Mouse (Mus musculus): ENCODE measurements around the gene Hist2h2aa2. TPM values are rescaled to one million over a fixed set of nuclear protein-coding genes. Genes with fewer than 3 reads are reported as not detected.

Gene Hist2h2aa2
- polyA plus RNA-seq, 1 experiment from 2014 or later, result 49.8 TPM

DNA sequence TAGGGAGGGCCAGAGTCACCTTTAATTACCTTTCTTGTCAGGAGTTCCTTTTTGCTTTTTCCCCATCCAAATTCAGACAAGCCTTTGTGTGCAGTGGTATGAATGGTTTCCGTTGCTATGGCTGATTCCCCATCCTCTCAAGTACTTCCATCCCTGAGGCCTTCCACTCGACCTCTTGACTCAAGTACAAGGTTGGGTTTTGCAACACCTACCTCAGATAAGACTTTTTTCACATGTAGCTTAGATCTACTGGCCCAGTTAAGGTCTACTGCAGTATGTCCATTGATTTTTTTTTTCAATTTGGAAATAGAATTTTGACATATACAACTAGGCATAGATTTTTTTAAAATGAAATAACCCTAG lies 8.3 kb downstream of the Hist2h2aa2 start:
- no peak overlapping the region for H3K9ac ChIP-seq (ENCODE audit: low read length)
- no peaks in the 10 kb centered on the region for H3K36me3 ChIP-seq (ENCODE audit: control insufficient read depth, insufficient read depth, low read length)
- ATAC-seq (replicated peaks; ENCODE audit: low FRiP score), result no peak
- 69% methylated on average over 2 of the region's 2 CpGs for WGBS
- 0 out of 2 replicates have a peak, but pooled peaks cover 2% of the 10 kb centered on the region for H3K4me1 ChIP-seq (replicated peaks; ENCODE audit: control insufficient read depth, insufficient read depth, low read length)
- H3K27ac ChIP-seq (ENCODE audit: low read depth, low read length), result no peak overlapping the region
- H3K4me2 ChIP-seq (ENCODE audit: low read depth, low read length, severe bottlenecking), result no peak overlapping the region
- no peaks in the 10 kb centered on the region for H3K27me3 ChIP-seq (ENCODE audit: control insufficient read depth, insufficient read depth, low read length)
- DNase-seq (ENCODE audit: low spot score), result no peak
- no peaks in the 10 kb centered on the region for H3K9me3 ChIP-seq (ENCODE audit: control insufficient read depth, low read length)
- no peak overlapping the region for H3K4me3 ChIP-seq (ENCODE audit: low read depth, low read length)

DNA sequence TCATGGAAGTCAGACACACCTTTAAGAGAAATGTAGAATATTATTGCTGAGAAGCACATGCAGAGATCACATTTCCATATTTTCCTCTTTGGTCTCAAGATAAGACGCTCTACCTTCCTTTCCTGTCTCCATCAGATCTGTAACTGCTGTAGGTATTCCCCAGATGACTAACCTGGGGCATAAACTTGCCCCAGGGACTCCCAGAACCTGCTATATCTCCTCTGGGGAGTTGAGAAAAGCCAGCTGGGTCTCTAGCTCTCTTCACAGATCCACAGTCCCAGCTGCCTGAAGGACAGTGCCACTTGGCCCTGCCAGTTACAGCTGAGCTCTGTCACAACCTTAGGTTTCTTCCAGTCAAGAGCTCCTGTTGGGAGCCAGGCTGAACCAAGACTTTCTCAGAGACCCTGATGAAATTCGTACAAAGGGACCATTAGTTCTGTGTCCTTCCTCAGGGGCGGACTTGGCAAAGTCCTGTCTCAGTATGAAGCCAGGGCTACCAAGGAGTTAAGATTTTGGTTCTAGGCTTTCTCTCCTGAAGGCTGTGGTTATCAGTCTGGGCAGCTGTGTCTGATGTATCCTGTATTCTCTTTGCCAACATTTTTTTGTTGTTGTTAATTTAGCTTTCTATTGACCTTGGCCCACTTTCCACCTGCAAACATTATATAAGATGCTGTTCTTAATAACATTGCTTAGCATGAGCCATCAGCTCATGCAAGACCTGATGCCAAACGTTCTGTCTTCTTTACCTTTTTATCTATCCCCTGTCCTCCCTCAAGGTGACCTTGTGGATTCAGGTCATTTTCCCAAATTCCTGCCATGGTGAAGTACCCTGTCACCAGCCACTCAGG lies 8.9 kb downstream of the Hist2h2aa2 start:
- Histone ChIP-seq H3K4me2 (ENCODE audit: low read depth, low read length, severe bottlenecking) (no peak overlapping the region), H3K4me1 (replicated peaks; ENCODE audit: control insufficient read depth, insufficient read depth, low read length) (0 out of 2 replicates have a peak, but pooled peaks cover 2% of the 10 kb centered on the region), H3K27ac (ENCODE audit: low read depth, low read length) (no peak overlapping the region), H3K36me3 (ENCODE audit: control insufficient read depth, insufficient read depth, low read length) (no peaks in the 10 kb centered on the region), H3K27me3 (ENCODE audit: control insufficient read depth, insufficient read depth, low read length) (no peaks in the 10 kb centered on the region), H3K9ac (ENCODE audit: low read length) (no peak overlapping the region), H3K9me3 (ENCODE audit: control insufficient read depth, low read length) (no peaks in the 10 kb centered on the region), H3K4me3 (ENCODE audit: low read depth, low read length) (no peak overlapping the region)
- ATAC-seq (replicated peaks; ENCODE audit: low FRiP score) (no peak), DNase-seq (ENCODE audit: low spot score) (no peak)
- 72% methylated on average over 4 of the region's 4 CpGs for WGBS

DNA sequence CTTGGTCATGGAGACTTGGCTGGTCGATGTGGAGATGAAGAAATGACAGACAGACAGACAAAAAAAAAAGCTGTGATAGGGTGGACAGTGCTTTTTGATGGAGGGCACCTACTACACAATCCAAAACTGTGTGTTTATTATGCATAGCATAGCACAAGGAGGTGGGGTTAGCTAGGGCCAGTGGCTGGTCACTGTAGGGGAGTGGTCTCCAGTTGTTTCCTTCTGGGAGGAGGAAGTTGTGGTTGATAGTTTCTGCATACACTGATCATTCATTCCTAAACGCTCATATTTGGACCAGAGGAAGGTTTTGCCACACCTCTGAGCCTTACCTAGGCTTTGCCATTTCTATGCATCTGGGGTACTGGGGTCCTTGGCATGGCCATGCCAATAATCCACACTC lies 9.7 kb downstream of the Hist2h2aa2 start:
- H3K27me3 ChIP-seq (ENCODE audit: control insufficient read depth, insufficient read depth, low read length), result no peaks in the 10 kb centered on the region
- H3K4me2 ChIP-seq (ENCODE audit: low read depth, low read length, severe bottlenecking), result no peak overlapping the region
- no peak for DNase-seq (ENCODE audit: low spot score)
- no peaks in the 10 kb centered on the region for H3K9me3 ChIP-seq (ENCODE audit: control insufficient read depth, low read length)
- H3K4me3 ChIP-seq (ENCODE audit: low read depth, low read length), result no peak overlapping the region
- 79% methylated on average over 2 of the region's 2 CpGs for WGBS
- no peak overlapping the region for H3K9ac ChIP-seq (ENCODE audit: low read length)
- H3K4me1 ChIP-seq (replicated peaks; ENCODE audit: control insufficient read depth, insufficient read depth, low read length), result 0 out of 2 replicates have a peak, but pooled peaks cover 2% of the 10 kb centered on the region
- no peak overlapping the region for H3K27ac ChIP-seq (ENCODE audit: low read depth, low read length)
- H3K36me3 ChIP-seq (ENCODE audit: control insufficient read depth, insufficient read depth, low read length), result no peaks in the 10 kb centered on the region
- no peak for ATAC-seq (replicated peaks; ENCODE audit: low FRiP score)

GRCm38 (mm10) chr3:96228828-96229227 lies 11.2 kb downstream of the Hist2h2aa2 start:
- no peaks in the 10 kb centered on the region for H3K9me3 ChIP-seq (ENCODE audit: control insufficient read depth, low read length)
- no peaks in the 10 kb centered on the region for H3K27me3 ChIP-seq (ENCODE audit: control insufficient read depth, insufficient read depth, low read length)
- no peak overlapping the region for H3K4me2 ChIP-seq (ENCODE audit: low read depth, low read length, severe bottlenecking)
- H3K27ac ChIP-seq (ENCODE audit: low read depth, low read length), result no peak overlapping the region
- ATAC-seq (replicated peaks; ENCODE audit: low FRiP score), result no peak
- H3K4me3 ChIP-seq (ENCODE audit: low read depth, low read length), result no peak overlapping the region
- H3K9ac ChIP-seq (ENCODE audit: low read length), result no peak overlapping the region
- no peaks in the 10 kb centered on the region for H3K36me3 ChIP-seq (ENCODE audit: control insufficient read depth, insufficient read depth, low read length)
- peaks cover 5% of the 10 kb centered on the region; the same call in 1 of the 2 replicates for H3K4me1 ChIP-seq (replicated peaks; ENCODE audit: control insufficient read depth, insufficient read depth, low read length)
- no peak for DNase-seq (ENCODE audit: low spot score)
- WGBS, result 81% methylated on average over 2 of the region's 2 CpGs

- no peak for ATAC-seq (replicated peaks; ENCODE audit: low FRiP score)
- 77% methylated on average over 8 of the region's 8 CpGs for WGBS
- Histone ChIP-seq H3K9me3 (ENCODE audit: control insufficient read depth, low read length) (no peaks in the 10 kb centered on the region), H3K27me3 (ENCODE audit: control insufficient read depth, insufficient read depth, low read length) (no peaks in the 10 kb centered on the region), H3K4me3 (ENCODE audit: low read depth, low read length) (no peak overlapping the region), H3K9ac (ENCODE audit: low read length) (no peak overlapping the region), H3K36me3 (ENCODE audit: control insufficient read depth, insufficient read depth, low read length) (no peaks in the 10 kb centered on the region), H3K4me2 (ENCODE audit: low read depth, low read length, severe bottlenecking) (no peak overlapping the region), H3K27ac (ENCODE audit: low read depth, low read length) (no peak overlapping the region), H3K4me1 (replicated peaks; ENCODE audit: control insufficient read depth, insufficient read depth, low read length) (peaks cover 10% of the 10 kb centered on the region; the same call in 1 of the 2 replicates)
- no peak for DNase-seq (ENCODE audit: low spot score)
These were observed 13.1 kb downstream of the Hist2h2aa2 start for GRCm38 (mm10) chr3:96226695-96227648.

GRCm38 (mm10) chr3:96225421-96225820 lies 14.7 kb downstream of the Hist2h2aa2 start:
- no peaks in the 10 kb centered on the region for H3K27me3 ChIP-seq (ENCODE audit: control insufficient read depth, insufficient read depth, low read length)
- no peak overlapping the region for H3K4me2 ChIP-seq (ENCODE audit: low read depth, low read length, severe bottlenecking)
- no peaks in the 10 kb centered on the region for H3K9me3 ChIP-seq (ENCODE audit: control insufficient read depth, low read length)
- H3K27ac ChIP-seq (ENCODE audit: low read depth, low read length), result no peak overlapping the region
- ATAC-seq (replicated peaks; ENCODE audit: low FRiP score) (no peak), DNase-seq (ENCODE audit: low spot score) (no peak)
- peak overlapping the region; percentile 35 for H3K9ac ChIP-seq (ENCODE audit: low read length)
- H3K4me3 ChIP-seq (ENCODE audit: low read depth, low read length), result no peak overlapping the region
- H3K4me1 ChIP-seq (replicated peaks; ENCODE audit: control insufficient read depth, insufficient read depth, low read length), result peaks cover 10% of the 10 kb centered on the region; the same call in 1 of the 2 replicates
- WGBS, result 10% methylated on average over 2 of the region's 2 CpGs
- H3K36me3 ChIP-seq (ENCODE audit: control insufficient read depth, insufficient read depth, low read length), result no peaks in the 10 kb centered on the region

- no peak for ATAC-seq (replicated peaks; ENCODE audit: low FRiP score)
- H3K36me3 ChIP-seq (ENCODE audit: control insufficient read depth, insufficient read depth, low read length), result no peaks in the 10 kb centered on the region
- WGBS, result 90% methylated on average over 4 of the region's 4 CpGs
- H3K4me1 ChIP-seq (replicated peaks; ENCODE audit: control insufficient read depth, insufficient read depth, low read length), result peaks cover 12% of the 10 kb centered on the region; the same call in 1 of the 2 replicates
- no peak overlapping the region for H3K27ac ChIP-seq (ENCODE audit: low read depth, low read length)
- H3K9ac ChIP-seq (ENCODE audit: low read length), result no peak overlapping the region
- H3K9me3 ChIP-seq (ENCODE audit: control insufficient read depth, low read length), result no peaks in the 10 kb centered on the region
- H3K4me3 ChIP-seq (ENCODE audit: low read depth, low read length), result no peak overlapping the region
- no peak for DNase-seq (ENCODE audit: low spot score)
- peak overlapping the region; percentile 24 for H3K4me2 ChIP-seq (ENCODE audit: low read depth, low read length, severe bottlenecking)
- H3K27me3 ChIP-seq (ENCODE audit: control insufficient read depth, insufficient read depth, low read length), result no peaks in the 10 kb centered on the region
These were observed 17.3 kb downstream of the Hist2h2aa2 start for GRCm38 (mm10) chr3:96222774-96223173.

DNA sequence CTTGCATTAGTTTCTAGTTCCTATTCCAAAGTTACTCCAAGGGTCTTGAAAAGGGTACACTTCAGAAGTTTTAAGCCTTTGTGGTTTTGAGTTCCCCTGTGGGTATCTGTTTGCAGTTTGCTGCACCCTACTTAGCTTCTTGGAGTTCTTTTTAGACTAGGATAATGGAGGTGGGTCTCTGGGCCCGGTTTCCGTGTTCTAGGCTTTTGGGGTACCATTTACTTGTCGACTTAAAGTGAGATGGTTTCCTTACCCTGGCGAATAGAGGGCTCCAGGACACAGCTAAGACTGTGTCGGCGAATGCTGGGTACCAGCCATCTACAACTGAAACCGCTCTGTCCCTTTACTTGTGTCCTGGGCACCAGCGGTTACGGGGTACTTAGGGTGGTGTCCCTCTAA lies 18.4 kb downstream of the Hist2h2aa2 start:
- no peaks in the 10 kb centered on the region for H3K36me3 ChIP-seq (ENCODE audit: control insufficient read depth, insufficient read depth, low read length)
- H3K9ac ChIP-seq (ENCODE audit: low read length), result peak overlapping the region; percentile 84
- no peak for DNase-seq (ENCODE audit: low spot score)
- H3K9me3 ChIP-seq (ENCODE audit: control insufficient read depth, low read length), result no peaks in the 10 kb centered on the region
- ATAC-seq (replicated peaks; ENCODE audit: low FRiP score), result no peak
- peaks cover 10% of the 10 kb centered on the region; the same call in 1 of the 2 replicates for H3K4me1 ChIP-seq (replicated peaks; ENCODE audit: control insufficient read depth, insufficient read depth, low read length)
- H3K27ac ChIP-seq (ENCODE audit: low read depth, low read length), result peak overlapping the region; percentile 98
- peak overlapping the region; percentile 44 for H3K4me3 ChIP-seq (ENCODE audit: low read depth, low read length)
- peak overlapping the region; percentile 68 for H3K4me2 ChIP-seq (ENCODE audit: low read depth, low read length, severe bottlenecking)
- H3K27me3 ChIP-seq (ENCODE audit: control insufficient read depth, insufficient read depth, low read length), result no peaks in the 10 kb centered on the region
- 22% methylated on average over 9 of the region's 9 CpGs for WGBS

Measured in forebrain, embryonic 11.5 days (tissue).